Mouse (Mus musculus) kidney, embryonic 15.5 days (tissue): ENCODE data around the gene Cep104. TPM values are rescaled to one million over a fixed set of nuclear protein-coding genes. Genes with fewer than 3 reads are reported as not detected.
A peak's percentile ranks its signal among the peaks of the same experiment; 100 is the strongest.

Experiments used
- ATAC-seq: fragments of 200-750 bp; cut with Nextera tagmentation; replicated peaks from 2 replicates; pipeline ENCODE4 v1.8.0; 2017; ENCODE audit warnings: moderate TSS enrichment; ENCODE audit not compliant: low FRiP score
- H3K27ac ChIP-seq: fragments of 300-500 bp; sonication (generic); 2 replicates; pipeline ENCODE4 v1.5.1; 2015; ENCODE audit warnings: mild to moderate bottlenecking, inconsistent platforms
- H3K27me3 ChIP-seq: fragments of 300-500 bp; sonication (generic); 2 replicates; pipeline ENCODE4 v1.6.1; 2015; ENCODE audit warnings: inconsistent platforms
- H3K36me3 ChIP-seq: fragments of 300-500 bp; sonication (generic); 2 replicates; pipeline ENCODE4 v1.6.1; 2015; ENCODE audit warnings: inconsistent platforms
- H3K4me1 ChIP-seq: fragments of 300-500 bp; sonication (generic); 2 replicates; pipeline ENCODE4 v1.6.1; 2015; ENCODE audit warnings: inconsistent platforms
- H3K4me2 ChIP-seq: fragments of 300-500 bp; sonication (generic); 2 replicates; pipeline ENCODE4 v1.6.1; 2015; ENCODE audit warnings: moderate library complexity, mild to moderate bottlenecking, inconsistent platforms
- H3K4me3 ChIP-seq: fragments of 300-500 bp; sonication (generic); replicated peaks from 2 replicates; pipeline ENCODE4 v1.5.1; 2015; ENCODE audit warnings: mild to moderate bottlenecking, inconsistent platforms
- H3K9ac ChIP-seq: fragments of 300-500 bp; sonication (generic); 2 replicates; pipeline ENCODE4 v1.6.1; 2015; ENCODE audit warnings: mild to moderate bottlenecking, inconsistent platforms
- H3K9me3 ChIP-seq: fragments of 300-500 bp; sonication (generic); replicated peaks from 2 replicates; pipeline ENCODE4 v1.6.1; 2016; ENCODE audit warnings: inconsistent platforms
- WGBS: fragments of 180-500 bp; shearing (Covaris S2); methylation state at CpG from one replicate; pipeline ENCODE4 v1.1.7; 2015; ENCODE audit warnings: mixed read lengths; 5-methylcytosine and 5-hydroxymethylcytosine counted together
- polyA plus RNA-seq: library from polyadenylated mRNA; unstranded; fragments of >200 nt; fragmentation: Nextera tagmentation; extraction: Ambion mirVana; gene quantifications from 2 replicates; pipeline ENCODE4 v1.2.1, GENCODE M21; 2015

The Cep104 gene
- polyA plus RNA-seq: 15.8 and 16.7 TPM in 2 replicates

DNA sequence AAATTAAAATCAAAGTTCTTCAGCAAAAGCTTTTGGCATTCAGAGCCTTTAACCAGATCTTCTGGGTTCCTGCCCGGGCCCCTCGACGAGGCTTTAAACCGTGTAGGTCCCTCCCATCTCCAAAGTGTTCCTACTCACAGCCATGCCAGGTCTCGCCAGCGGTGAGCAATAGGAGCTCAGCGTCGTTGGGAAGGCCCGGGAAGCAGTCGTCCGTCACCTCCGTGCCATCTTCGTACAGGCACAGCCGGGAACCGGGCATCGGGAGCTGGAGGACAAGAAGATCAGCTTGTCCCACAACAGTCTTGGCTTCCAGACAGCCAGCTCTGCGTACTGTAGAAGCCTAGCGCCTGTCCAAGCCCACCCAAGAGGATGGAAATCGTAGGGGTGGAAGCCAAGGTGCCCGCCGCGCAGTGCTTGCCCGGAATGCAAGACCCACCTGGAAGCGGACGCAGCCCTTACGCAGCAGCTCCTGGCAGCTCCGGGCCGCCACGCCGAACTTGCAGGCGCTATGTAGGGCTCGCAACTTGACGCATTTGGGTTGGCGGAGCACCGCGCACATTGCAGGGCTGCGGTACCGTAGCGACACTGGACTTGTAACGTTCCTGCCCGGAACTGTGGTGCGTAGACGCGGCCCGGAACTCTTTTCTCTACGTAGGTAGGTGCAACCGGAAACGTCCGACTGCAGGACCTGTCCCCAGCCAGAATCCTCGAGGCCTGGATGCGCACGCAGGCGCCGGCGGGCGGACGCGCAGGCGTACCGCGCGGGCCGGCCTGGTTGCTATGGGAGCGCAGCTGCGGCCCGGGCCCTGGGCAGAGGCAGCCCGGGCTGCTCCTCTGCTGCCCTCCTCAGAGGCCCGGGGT lies at the start of gene Cep104, which contains the start of gene Dffb:
Cep104 (plus strand) TSS at position 764 of the 861 bp plus-strand sequence.
Dffb (minus strand) TSS at position 696 of the 861 bp plus-strand sequence.
- peak within 1 kb of the TSS; percentile 95 for H3K4me2 ChIP-seq
- no peaks in the 10 kb centered on the region for H3K27me3 ChIP-seq
- H3K4me1 ChIP-seq: peaks cover 23% of the 10 kb centered on the region
- H3K27ac ChIP-seq: peak within 1 kb of the TSS; percentile 39
- peaks cover 34% of the 10 kb centered on the region for H3K36me3 ChIP-seq
- ATAC-seq: peak; percentile 98
- under 1% methylated on average over 68 of the region's 68 CpGs for whole genome bisulfite sequencing
- H3K9ac ChIP-seq: peak within 1 kb of the TSS; percentile 81
- H3K9me3 ChIP-seq: no peaks in the 10 kb centered on the region
- peak within 1 kb of the TSS; percentile 78 for H3K4me3 ChIP-seq

DNA sequence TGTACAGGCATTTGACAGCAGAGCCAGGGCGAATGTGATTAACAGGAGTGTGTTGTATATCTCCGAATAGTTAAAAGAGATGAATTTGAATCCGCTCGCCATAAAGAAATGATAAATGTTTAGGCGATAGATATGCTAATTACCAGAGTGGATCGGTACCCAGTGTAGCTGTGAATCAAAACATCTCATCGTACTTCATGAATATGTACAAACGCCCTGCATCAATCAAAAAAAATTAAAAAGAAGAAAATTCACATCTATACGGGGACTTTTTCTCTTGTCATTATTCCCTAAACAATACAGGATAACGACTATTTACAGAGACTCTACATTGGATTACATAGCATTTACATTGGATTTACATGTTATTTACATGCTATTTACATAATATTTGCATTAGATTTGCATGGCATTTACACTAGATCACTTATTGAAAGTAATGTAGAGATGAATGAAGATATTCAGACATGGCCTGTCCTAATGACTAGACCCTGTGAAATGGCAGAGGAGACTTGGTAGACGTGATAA lies 46.2 kb upstream of the Cep104 start:
- Histone ChIP-seq H3K36me3 (no peaks in the 10 kb centered on the region), H3K9ac (no peak overlapping the region), H3K27ac (no peak overlapping the region), H3K9me3 (no peaks in the 10 kb centered on the region), H3K4me1 (no peaks in the 10 kb centered on the region), H3K4me2 (no peak overlapping the region), H3K27me3 (no peaks in the 10 kb centered on the region), H3K4me3 (no peak overlapping the region)
- WGBS: 91% methylated on average over 11 of the region's 11 CpGs
- no peak for ATAC-seq

DNA sequence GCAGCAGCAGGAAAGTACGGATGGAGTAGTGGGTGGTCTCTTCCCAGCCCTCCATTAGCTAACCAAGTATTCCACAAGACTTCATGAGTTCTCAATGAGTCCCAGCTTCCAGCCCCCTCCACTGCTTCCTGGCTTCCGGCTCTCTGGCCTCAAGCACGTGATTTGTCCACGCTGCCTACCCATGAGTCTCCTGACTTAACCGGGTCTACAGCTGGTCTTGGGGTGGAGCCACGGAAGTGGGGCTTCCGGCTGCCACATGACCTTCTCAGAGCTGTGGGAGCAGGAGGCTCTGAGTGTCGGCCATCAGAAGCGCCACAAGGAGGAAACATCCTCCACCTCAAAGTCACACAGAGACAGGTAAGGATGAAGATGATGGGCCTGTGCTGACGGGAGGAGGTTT lies 45.6 kb upstream of the Cep104 start:
- H3K4me1 ChIP-seq: no peaks in the 10 kb centered on the region
- H3K4me2 ChIP-seq: no peak overlapping the region
- WGBS: 69% methylated on average over 10 of the region's 10 CpGs
- H3K9me3 ChIP-seq: no peaks in the 10 kb centered on the region
- H3K9ac ChIP-seq: no peak overlapping the region
- H3K27me3 ChIP-seq: no peaks in the 10 kb centered on the region
- no peaks in the 10 kb centered on the region for H3K36me3 ChIP-seq
- no peak overlapping the region for H3K27ac ChIP-seq
- no peak overlapping the region for H3K4me3 ChIP-seq
- no peak for ATAC-seq

DNA sequence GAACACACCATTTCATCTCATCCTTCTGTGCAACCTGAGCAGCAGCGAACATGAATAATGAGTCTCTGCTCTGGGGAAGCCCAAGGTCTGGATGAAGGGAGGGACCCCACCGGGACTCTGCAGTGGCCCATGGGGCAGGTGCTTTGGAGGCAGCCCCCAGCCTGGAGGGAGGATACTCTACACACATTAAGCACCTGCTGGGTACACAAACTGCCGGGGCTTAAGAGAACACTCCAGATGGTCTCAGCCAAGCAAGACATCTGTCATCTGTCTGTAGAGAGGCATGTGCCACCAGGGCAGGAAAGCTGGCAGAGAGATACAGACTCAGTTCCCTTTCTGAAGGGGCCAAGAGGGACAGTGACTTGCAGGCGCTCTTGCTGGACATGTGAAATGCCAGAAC lies 45.1 kb upstream of the Cep104 start:
- H3K27me3 ChIP-seq: no peaks in the 10 kb centered on the region
- 81% methylated on average over 4 of the region's 4 CpGs for WGBS
- H3K27ac ChIP-seq: no peak overlapping the region
- H3K4me3 ChIP-seq: no peak overlapping the region
- H3K4me1 ChIP-seq: no peaks in the 10 kb centered on the region
- H3K4me2 ChIP-seq: no peak overlapping the region
- no peaks in the 10 kb centered on the region for H3K36me3 ChIP-seq
- no peaks in the 10 kb centered on the region for H3K9me3 ChIP-seq
- no peak overlapping the region for H3K9ac ChIP-seq
- no peak for ATAC-seq

DNA sequence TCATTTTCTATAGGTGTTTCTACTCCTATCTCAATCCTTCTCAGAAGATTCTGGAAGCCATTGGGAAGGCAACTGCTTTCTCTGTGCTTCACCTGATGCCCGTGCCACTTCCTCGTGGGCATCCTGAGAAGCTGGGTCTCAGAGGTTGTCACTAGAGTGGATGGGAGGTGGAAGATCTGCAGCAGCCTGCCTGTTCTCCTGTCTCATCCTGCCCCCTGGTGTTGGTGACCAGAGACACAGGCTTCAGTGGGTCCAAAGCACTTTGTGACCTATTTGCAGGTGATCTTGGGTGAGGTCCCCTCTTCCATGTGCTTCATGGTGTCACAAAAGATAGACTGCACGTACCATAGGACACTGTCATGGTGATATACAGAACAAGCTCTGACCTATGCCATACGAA lies 31.8 kb upstream of the Cep104 start:
- Histone ChIP-seq H3K27me3 (peaks cover 15% of the 10 kb centered on the region), H3K36me3 (no peaks in the 10 kb centered on the region), H3K9ac (no peak overlapping the region), H3K9me3 (no peaks in the 10 kb centered on the region), H3K4me2 (no peak overlapping the region), H3K4me3 (no peak overlapping the region), H3K27ac (no peak overlapping the region), H3K4me1 (no peaks in the 10 kb centered on the region)
- no peak for ATAC-seq
- WGBS: 61% methylated on average over 4 of the region's 4 CpGs

DNA sequence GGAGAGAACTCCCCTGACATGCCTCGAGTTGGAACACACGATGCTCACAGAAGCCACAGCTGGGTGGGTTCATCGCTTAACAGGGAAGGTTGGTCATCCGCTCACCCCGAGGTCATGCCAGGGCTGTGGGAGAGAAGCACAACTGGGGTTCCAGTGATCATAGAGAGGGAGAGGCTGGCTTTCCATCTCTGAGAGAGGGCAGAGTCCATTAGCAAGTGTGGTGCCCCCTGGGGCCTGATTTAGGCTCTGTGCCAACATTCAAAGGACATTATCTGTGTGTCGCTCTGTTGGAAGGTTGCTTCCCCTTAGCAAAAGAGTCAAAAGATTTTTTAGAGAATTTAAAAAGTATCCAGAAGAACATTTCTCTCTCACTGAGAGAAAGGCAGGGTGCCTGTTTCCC lies 30.7 kb upstream of the Cep104 start:
- H3K4me1 ChIP-seq: no peaks in the 10 kb centered on the region
- no peak overlapping the region for H3K4me3 ChIP-seq
- no peak overlapping the region for H3K4me2 ChIP-seq
- ATAC-seq: no peak
- WGBS: 48% methylated on average over 6 of the region's 6 CpGs
- H3K9ac ChIP-seq: no peak overlapping the region
- no peak overlapping the region for H3K27ac ChIP-seq
- H3K27me3 ChIP-seq: peaks cover 21% of the 10 kb centered on the region
- H3K9me3 ChIP-seq: no peaks in the 10 kb centered on the region
- H3K36me3 ChIP-seq: no peaks in the 10 kb centered on the region

DNA sequence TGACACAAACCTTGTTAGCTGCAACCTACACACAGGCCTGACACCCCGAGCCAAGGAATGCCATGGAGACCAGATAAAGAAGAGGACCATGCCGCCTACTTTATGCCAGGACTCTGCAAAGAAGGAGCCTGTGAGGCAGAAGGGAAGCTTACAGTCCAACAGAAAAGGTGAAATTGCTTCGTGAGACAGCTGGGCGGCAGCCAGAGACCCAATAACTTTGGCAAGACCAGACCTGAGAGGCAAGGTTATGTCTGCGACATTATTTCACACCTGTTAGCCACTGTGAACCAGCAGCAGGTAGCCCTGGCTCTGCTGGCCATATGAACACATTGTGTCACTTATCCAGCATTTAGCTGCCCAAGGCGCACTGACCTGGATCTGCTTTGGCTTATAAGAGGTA lies 29.3 kb upstream of the Cep104 start:
- WGBS: 81% methylated on average over 6 of the region's 6 CpGs
- no peaks in the 10 kb centered on the region for H3K4me1 ChIP-seq
- H3K4me3 ChIP-seq: no peak overlapping the region
- peaks cover 21% of the 10 kb centered on the region for H3K27me3 ChIP-seq
- ATAC-seq: no peak
- no peak overlapping the region for H3K27ac ChIP-seq
- H3K9ac ChIP-seq: no peak overlapping the region
- no peaks in the 10 kb centered on the region for H3K9me3 ChIP-seq
- no peaks in the 10 kb centered on the region for H3K36me3 ChIP-seq
- H3K4me2 ChIP-seq: no peak overlapping the region

DNA sequence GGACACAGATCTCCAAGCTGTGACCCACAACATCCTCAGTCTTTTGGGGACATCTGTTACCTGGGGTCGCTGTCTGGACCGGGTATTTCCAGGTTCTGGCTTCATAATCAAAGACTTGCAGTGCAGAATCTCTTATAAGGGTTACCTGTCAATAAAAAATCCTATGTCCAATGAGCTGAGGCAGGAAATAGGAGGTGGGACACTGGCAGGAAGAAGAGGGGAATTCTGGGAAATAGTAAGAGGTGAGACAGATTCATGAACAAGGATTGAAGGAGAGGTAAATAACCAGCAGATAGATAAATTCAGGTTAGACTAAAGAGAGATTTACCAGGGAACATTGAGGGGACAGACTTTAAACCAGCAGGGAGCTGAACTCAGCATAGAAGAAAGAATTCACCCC lies 24.6 kb upstream of the Cep104 start:
- Histone ChIP-seq H3K27ac (no peak overlapping the region), H3K4me2 (no peak overlapping the region), H3K36me3 (no peaks in the 10 kb centered on the region), H3K27me3 (peaks cover 29% of the 10 kb centered on the region), H3K9ac (no peak overlapping the region), H3K9me3 (no peaks in the 10 kb centered on the region), H3K4me1 (no peaks in the 10 kb centered on the region), H3K4me3 (no peak overlapping the region)
- ATAC-seq: no peak
- 69% methylated on average over 2 of the region's 2 CpGs for WGBS

DNA sequence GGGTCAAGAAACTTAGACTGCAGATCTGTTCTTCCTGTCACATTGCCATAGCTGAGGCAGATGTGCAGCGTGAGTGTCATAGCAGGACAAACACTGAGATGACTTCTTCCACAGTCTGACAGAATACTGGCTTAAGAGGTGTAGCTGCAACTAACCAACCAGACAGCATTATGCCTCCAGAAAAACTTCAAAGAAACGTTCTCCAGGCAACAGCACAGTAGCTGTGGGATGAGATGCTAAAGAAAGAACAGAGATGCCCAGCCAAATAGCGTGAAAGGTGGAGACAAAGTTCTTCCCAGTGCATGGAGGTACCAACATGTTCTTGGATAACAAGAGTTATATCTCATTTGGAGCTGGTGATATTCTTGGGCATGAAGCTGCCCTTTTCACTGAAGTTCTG lies 23.8 kb upstream of the Cep104 start:
- Histone ChIP-seq H3K27me3 (peaks cover 29% of the 10 kb centered on the region), H3K9ac (no peak overlapping the region)
- 65% methylated on average over 3 of the region's 3 CpGs for WGBS

DNA sequence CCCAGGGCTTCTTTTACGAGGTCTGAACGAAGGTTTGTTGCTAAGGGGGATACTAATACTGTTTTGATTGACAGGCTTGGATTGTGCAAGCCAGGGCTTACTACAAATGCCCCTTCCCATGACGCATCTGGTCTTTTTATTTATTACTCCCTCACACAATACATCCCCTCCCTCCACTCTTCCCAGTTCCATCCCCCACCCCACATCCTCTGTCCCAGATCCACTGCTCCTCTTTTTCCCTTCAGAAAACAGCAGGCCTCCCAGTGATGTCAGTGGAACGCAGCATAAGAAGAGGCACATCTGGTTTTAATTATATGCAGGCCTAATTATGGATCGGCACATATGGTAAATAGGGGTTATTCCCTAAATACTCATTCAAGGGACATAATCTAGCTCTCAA lies 23.3 kb upstream of the Cep104 start:
- Histone ChIP-seq H3K36me3 (no peaks in the 10 kb centered on the region), H3K4me1 (0 out of 2 replicates have a peak, but pooled peaks cover 3% of the 10 kb centered on the region), H3K4me3 (no peak overlapping the region), H3K9me3 (no peaks in the 10 kb centered on the region), H3K9ac (no peak overlapping the region), H3K27ac (no peak overlapping the region), H3K27me3 (peaks cover 28% of the 10 kb centered on the region), H3K4me2 (no peak overlapping the region)
- no peak for ATAC-seq
- 42% methylated on average over 5 of the region's 5 CpGs for WGBS

More for the DNA sequence above, 23.8 kb upstream of the Cep104 start:
- Histone ChIP-seq H3K4me3 (no peak overlapping the region), H3K9me3 (no peaks in the 10 kb centered on the region), H3K4me1 (no peaks in the 10 kb centered on the region), H3K27ac (no peak overlapping the region), H3K4me2 (no peak overlapping the region), H3K36me3 (no peaks in the 10 kb centered on the region)
- no peak for ATAC-seq

DNA sequence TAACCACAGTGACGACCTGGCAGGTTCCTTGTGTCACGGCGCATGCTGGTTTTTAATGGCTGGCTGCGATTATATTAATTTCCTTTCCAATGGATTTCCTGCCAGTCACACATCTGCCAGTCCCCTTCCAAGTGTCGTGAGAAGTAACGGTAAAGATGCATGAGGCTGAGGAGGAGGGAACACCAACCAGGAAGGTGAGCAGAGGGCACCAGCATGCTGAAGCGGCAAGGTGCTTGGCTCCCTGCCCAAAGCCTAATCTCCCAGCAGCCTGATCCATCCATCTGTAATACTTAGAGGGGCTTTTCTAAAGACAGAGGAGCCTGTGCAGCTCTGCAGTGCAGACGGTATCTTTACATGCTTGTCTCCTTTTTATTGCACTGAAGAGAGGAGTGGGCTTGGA lies 19.3 kb upstream of the Cep104 start:
- no peak overlapping the region for H3K4me2 ChIP-seq
- H3K27me3 ChIP-seq: peaks cover 13% of the 10 kb centered on the region; the same call in 1 of the 2 replicates
- H3K27ac ChIP-seq: no peak overlapping the region
- no peaks in the 10 kb centered on the region for H3K9me3 ChIP-seq
- H3K4me1 ChIP-seq: peaks cover 17% of the 10 kb centered on the region
- H3K4me3 ChIP-seq: no peak overlapping the region
- peaks cover 13% of the 10 kb centered on the region for H3K36me3 ChIP-seq
- H3K9ac ChIP-seq: no peak overlapping the region
- no peak for ATAC-seq
- WGBS: 84% methylated on average over 8 of the region's 8 CpGs

DNA sequence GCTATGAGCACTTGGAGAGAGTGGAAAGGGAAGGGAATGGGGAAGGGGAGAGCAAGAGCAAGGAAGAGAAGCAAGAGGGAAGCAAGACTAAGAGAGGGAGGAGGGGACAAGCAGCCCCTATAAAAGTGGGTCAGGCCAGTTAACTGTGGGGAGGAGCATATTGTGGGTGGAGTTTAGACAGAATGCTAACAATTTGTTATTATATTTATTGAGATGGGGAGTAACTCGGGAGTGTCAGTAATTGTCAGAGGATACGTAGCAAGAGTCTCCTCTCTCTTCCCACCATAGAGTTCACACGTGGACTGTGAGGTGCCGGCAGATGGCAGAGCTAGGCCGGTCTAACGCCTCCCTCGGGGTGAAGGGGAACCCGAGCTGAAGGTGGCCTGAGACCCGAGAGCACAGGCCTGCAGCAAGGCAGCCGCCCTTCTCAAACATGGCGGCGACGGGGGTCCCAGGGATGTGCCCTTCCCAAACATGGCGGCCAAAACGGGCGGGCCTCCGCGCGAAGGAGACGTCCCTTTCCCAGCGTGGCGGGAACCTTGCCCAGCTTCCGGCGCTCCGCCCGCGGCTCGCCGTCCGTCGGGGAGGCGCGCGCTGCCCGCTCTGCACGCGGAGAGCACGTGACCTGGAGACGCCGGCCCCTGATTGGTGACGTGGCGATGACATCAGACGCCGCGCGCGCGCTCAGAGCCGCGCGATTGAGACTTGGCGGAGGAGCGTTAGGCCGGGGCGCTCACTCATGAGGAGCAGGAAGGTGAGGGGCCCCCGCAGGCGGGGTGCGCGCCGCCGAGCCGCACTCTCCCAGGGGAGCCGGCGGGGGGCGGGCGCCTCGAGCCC lies 18.2 kb upstream of the Cep104 start, which contains the start of gene A430005L14Rik:
A430005L14Rik (plus strand) TSS at position 669 of the 837 bp plus-strand sequence.
- Histone ChIP-seq H3K27me3 (peaks cover 10% of the 10 kb centered on the region; the same call in 1 of the 2 replicates), H3K4me3 (peak within 1 kb of the TSS; percentile 83), H3K36me3 (peaks cover 24% of the 10 kb centered on the region), H3K9ac (peak within 1 kb of the TSS; percentile 91), H3K9me3 (no peaks in the 10 kb centered on the region), H3K4me2 (peak within 1 kb of the TSS; percentile 65), H3K4me1 (peaks cover 17% of the 10 kb centered on the region), H3K27ac (peak within 1 kb of the TSS; percentile 94)
- 1% methylated on average over 63 of the region's 67 CpGs for WGBS
- peak; percentile 96 for ATAC-seq
